Mouse (Mus musculus) B cell, adult 2 months (primary cell): ENCODE data around the gene 2610001J05Rik.

Experiments used
- DNase-seq, 2 experiments: peaks; one replicate each; pipeline ENCODE4 v3.0.0; 2022

2610001J05Rik gene

GRCm38 (mm10) chr6:13835720-13836665 lies 35.3 kb downstream of the 2610001J05Rik start:
- DNase-seq = peak in 1 of 2 experiments; percentile 5

DNA sequence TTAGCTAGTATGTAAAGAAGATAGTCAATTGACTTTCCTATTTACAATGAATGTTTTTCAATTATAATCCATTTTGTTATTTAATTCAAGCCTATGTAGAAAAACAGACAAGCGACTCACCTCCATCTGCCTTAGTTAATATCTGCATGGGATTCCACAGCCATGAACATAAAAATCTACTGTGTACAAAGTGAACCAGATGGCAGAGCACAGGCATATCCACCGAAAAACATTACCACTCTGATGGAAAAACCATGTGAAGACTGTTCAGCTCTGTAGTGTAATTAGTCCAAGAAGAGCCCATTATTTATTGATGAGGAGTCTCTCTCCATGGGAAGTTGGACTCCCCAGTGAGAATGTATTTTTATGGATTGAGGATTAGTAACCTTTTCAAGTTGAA lies 38.5 kb downstream of the 2610001J05Rik start:
- DNase-seq = no peak

GRCm38 (mm10) chr6:13828877-13829276 lies 42.4 kb downstream of the 2610001J05Rik start:
- no peak for DNase-seq
